Mouse (Mus musculus): ENCODE measurements at regions not wholly inside any gene's neighbourhood (a gene's known extent, or its start where the extent isn't known, plus 50 kb on each side); places are given as distances from the start of the nearest gene placed in this dataset.

DNA sequence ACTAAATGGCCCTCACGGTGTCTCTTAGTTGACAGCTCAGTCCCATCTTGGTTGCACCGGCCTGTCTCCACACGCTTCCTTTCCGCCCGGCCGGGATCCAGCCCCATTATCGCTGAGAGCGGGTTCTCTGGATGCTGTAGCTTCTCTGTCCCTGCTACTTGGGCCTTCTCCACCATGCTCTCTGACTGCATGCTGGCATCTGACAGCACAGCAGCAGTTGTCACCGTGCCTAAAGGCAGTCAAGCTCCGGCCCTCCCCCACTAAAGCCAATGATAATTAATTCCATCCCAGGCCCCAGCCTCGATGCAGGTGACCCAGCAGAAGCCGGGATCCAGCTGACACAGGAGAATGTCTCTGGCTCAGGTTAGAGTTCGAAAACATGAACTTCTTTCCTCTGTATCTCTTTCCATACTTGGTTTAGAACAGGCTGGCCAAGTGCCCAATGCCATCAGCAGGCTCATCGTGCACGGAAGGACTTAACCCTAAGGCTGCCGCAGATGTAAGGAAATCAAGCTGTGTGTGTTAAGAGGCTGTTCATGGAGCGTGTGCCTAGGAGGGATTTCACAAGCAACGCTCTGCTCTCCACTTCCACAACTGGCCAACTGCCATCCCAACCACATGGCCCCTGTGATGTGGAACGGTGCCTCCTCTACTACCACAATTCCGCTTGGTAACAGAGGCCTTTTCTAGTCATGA is 76.5 kb upstream of the Gpc1 start:
- no peak for ATAC-seq (ENCODE audit: low FRiP score, low TSS enrichment)
- WGBS, result 74% methylated on average over 20 of the region's 20 CpGs
- no peak overlapping the region for H3K4me3 ChIP-seq (ENCODE audit: low read length)
- no peaks in the 10 kb centered on the region for H3K36me3 ChIP-seq (ENCODE audit: insufficient read depth, low read length)
- H3K9ac ChIP-seq (replicated peaks; ENCODE audit: low read length), result no peak overlapping the region
- H3K9me3 ChIP-seq (ENCODE audit: low read length), result no peaks in the 10 kb centered on the region
- H3K27me3 ChIP-seq (ENCODE audit: insufficient read depth, low read length), result no peaks in the 10 kb centered on the region
- no peak overlapping the region for H3K27ac ChIP-seq (ENCODE audit: low read length)
- H3K4me1 ChIP-seq (ENCODE audit: insufficient read depth, low read length), result peaks cover 4% of the 10 kb centered on the region
- no peak overlapping the region for H3K4me2 ChIP-seq (replicated peaks; ENCODE audit: low read depth, low read length)

DNA sequence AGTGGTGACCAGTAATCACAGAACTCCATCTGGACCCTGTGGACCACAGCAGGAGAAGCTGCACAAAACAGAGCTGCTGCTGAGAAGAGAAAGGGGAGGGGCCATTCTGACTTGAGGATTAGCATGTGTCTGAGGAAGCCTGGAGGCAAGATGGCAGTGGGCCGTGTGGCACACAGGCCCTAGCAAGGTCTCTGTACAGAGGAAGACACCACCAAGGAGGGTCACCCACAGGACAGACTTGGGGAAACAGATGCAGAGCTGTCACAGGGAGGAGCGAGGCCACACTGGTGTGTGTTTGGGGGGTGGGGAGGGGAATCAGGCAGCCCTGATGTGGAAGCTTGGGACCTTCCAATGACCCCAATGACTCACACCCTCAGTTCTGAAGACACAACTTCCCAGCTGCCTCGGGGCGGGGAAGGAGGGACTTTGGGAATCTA is 79.7 kb upstream of the Gpc1 start:
- Histone ChIP-seq H3K9ac (replicated peaks; ENCODE audit: low read length) (no peak overlapping the region), H3K36me3 (ENCODE audit: insufficient read depth, low read length) (no peaks in the 10 kb centered on the region), H3K4me2 (replicated peaks; ENCODE audit: low read depth, low read length) (no peak overlapping the region), H3K27ac (ENCODE audit: low read length) (no peak overlapping the region), H3K4me3 (ENCODE audit: low read length) (no peak overlapping the region), H3K4me1 (ENCODE audit: insufficient read depth, low read length) (peaks cover 4% of the 10 kb centered on the region), H3K27me3 (ENCODE audit: insufficient read depth, low read length) (no peaks in the 10 kb centered on the region), H3K9me3 (ENCODE audit: low read length) (no peaks in the 10 kb centered on the region)
- ATAC-seq (ENCODE audit: low FRiP score, low TSS enrichment), result no peak; the same call in 1 of the 2 replicates
- 26% methylated on average over 4 of the region's 4 CpGs for WGBS

DNA sequence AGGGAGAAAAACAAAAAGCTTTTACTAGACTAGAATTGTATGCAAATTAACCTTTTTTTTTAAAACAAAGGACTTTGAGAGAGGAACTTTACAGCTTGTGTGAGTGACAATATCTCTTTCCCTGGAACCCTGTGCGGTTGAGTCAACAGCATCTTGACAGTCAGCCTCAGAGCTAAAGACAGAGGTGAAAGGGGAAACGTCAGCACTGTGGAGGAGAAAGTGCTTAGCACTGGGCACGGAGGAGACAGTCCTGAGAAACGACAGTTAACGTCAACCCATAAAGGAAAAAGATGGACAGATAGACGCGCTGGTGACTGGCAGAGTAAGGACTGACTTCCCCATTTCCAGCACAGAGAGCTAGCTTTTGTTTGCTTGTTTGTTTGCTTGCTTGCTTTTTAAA is 82.0 kb upstream of the Gpc1 start:
- Histone ChIP-seq H3K36me3 (ENCODE audit: insufficient read depth, low read length) (no peaks in the 10 kb centered on the region), H3K27me3 (ENCODE audit: insufficient read depth, low read length) (no peaks in the 10 kb centered on the region), H3K4me2 (replicated peaks; ENCODE audit: low read depth, low read length) (no peak overlapping the region), H3K9me3 (ENCODE audit: low read length) (no peaks in the 10 kb centered on the region), H3K4me1 (ENCODE audit: insufficient read depth, low read length) (peaks cover 16% of the 10 kb centered on the region), H3K9ac (replicated peaks; ENCODE audit: low read length) (no peak overlapping the region), H3K4me3 (ENCODE audit: low read length) (no peak overlapping the region), H3K27ac (ENCODE audit: low read length) (no peak overlapping the region)
- WGBS, result 40% methylated on average over 7 of the region's 7 CpGs
- ATAC-seq (ENCODE audit: low FRiP score, low TSS enrichment), result no peak

DNA sequence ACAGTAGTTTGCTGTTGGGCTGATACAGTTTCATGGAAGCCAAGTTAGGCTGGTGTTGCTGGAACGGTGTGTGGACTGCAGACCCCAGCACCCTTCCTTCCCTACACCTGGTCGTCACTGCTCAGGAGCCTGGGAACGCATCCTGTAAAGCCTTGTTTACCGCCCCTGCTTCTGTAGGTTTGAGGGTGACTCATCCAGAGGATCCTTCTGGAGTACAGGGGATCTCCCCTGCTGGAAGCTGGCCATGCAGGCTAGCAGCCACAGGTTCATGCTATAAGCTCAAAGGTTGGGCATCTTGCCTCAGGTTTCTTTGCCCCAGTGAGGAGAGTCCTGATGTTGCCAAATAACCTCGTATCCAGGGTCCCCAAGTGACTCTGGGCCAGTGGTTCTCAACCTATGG is 86.2 kb upstream of the Gpc1 start:
- no peak overlapping the region; the same call in 1 of the 2 replicates for H3K9ac ChIP-seq (replicated peaks; ENCODE audit: low read length)
- H3K27ac ChIP-seq (ENCODE audit: low read length), result 0 out of 2 replicates have a peak overlapping the region, but pooled peaks have one; percentile 18
- no peak overlapping the region for H3K4me2 ChIP-seq (replicated peaks; ENCODE audit: low read depth, low read length)
- peaks cover 13% of the 10 kb centered on the region for H3K4me1 ChIP-seq (ENCODE audit: insufficient read depth, low read length)
- ATAC-seq (ENCODE audit: low FRiP score, low TSS enrichment), result peak; percentile 16; the same call in 1 of the 2 replicates
- H3K36me3 ChIP-seq (ENCODE audit: insufficient read depth, low read length), result no peaks in the 10 kb centered on the region
- H3K27me3 ChIP-seq (ENCODE audit: insufficient read depth, low read length), result no peaks in the 10 kb centered on the region
- H3K9me3 ChIP-seq (ENCODE audit: low read length), result no peaks in the 10 kb centered on the region
- 62% methylated on average over 5 of the region's 5 CpGs for WGBS
- no peak overlapping the region for H3K4me3 ChIP-seq (ENCODE audit: low read length)

DNA sequence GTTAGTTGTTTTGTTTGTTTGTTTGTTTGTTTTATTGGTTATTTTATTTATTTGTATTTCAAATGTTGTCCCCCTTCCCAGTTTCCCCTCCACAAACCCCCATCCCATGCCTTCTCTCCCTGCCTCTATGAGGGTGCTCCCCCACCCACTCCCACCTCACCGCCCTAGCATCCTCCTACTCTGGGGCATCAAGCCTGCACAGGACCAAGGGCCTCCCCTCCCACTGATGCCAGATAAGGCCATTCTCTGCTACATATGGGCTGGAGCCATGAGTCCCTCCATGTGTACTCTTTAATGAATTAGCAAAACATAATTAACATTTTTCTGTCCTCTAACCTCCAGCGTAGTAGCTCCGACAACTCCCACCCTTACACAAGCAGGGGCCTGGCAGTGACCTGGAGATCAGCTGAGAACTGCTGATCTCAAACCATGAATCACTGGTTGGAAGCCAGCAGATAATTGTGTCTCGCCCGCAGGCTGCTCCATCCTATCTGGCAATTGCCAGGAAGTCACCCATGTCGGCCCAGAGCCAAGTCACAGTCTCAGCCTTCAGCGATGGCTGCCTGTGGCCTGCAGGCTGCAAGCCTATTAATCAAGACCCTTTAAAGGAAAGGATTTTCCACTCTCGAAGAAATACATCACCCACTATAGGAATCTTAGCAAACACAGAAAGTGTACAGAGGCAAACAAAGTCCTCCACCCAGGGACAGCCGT is 86.8 kb upstream of the Gpc1 start:
- Histone ChIP-seq H3K4me3 (ENCODE audit: low read length) (no peak overlapping the region), H3K27ac (ENCODE audit: low read length) (0 out of 2 replicates have a peak overlapping the region, but pooled peaks have one; percentile 18), H3K9ac (replicated peaks; ENCODE audit: low read length) (no peak overlapping the region; the same call in 1 of the 2 replicates), H3K27me3 (ENCODE audit: insufficient read depth, low read length) (no peaks in the 10 kb centered on the region), H3K36me3 (ENCODE audit: insufficient read depth, low read length) (no peaks in the 10 kb centered on the region), H3K4me2 (replicated peaks; ENCODE audit: low read depth, low read length) (no peak overlapping the region), H3K4me1 (ENCODE audit: insufficient read depth, low read length) (peaks cover 13% of the 10 kb centered on the region), H3K9me3 (ENCODE audit: low read length) (no peaks in the 10 kb centered on the region)
- WGBS, result 17% methylated on average over 9 of the region's 9 CpGs
- ATAC-seq (ENCODE audit: low FRiP score, low TSS enrichment), result peak; percentile 72

DNA sequence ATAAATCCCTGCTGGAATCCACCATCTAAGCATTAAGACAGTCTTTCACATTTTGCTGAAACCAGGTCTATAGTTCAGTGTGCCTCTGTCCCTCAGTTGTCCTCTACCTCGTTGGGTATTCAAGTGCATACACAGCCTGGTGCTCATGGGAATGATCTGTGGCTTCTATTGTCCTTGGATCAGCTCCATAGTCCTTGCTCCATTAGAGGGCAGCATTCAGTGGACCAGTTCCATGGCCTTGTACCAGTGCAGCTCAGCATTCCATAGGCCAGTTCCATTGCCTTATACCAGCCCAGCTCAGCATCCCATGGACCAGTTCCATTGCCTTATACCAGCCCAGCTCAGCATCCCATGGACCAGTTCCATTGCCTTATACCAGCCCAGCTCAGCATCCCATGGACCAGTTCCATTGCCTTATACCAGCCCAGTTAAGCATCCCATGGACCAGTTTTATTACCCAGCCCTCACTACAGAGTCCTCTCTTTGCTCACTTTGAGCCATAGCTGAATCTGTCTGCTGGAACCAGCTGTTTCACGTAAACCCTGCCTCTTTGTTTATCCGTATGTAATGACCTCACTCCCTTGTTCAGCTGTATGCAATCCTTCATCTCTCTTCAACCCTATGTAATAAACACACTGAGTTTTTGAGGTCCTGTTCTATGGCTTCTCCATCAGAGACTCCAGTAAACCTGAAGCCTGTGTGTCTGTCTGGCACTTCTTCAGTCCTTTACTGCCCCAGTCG is 88.4 kb upstream of the Gpc1 start:
- Histone ChIP-seq H3K9me3 (ENCODE audit: low read length) (no peaks in the 10 kb centered on the region), H3K4me3 (ENCODE audit: low read length) (no peak overlapping the region), H3K4me1 (ENCODE audit: insufficient read depth, low read length) (peaks cover 15% of the 10 kb centered on the region), H3K27ac (ENCODE audit: low read length) (no peak overlapping the region), H3K27me3 (ENCODE audit: insufficient read depth, low read length) (no peaks in the 10 kb centered on the region), H3K9ac (replicated peaks; ENCODE audit: low read length) (no peak overlapping the region), H3K4me2 (replicated peaks; ENCODE audit: low read depth, low read length) (no peak overlapping the region), H3K36me3 (ENCODE audit: insufficient read depth, low read length) (no peaks in the 10 kb centered on the region)
- no peak for ATAC-seq (ENCODE audit: low FRiP score, low TSS enrichment)
- WGBS, result 50% methylated on average over 4 of the region's 4 CpGs

DNA sequence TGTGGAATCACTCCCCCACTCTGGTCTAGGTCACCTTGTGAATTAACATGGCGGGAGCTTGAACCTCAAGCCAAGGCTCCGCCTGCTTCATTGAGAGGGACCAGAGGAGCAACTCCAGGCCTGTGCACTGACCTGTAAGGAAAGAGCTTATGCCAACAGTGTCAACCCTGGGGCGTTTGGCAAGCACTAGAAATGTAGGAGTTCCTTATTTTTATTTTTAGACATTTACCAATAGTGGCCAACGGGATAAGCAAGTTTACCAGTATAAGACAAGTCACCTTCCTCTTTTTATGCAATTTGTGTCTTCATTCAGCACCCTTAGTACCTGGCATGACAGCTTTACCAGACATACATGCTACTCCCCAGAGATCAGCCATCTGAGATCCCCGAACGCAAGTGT is 89.1 kb upstream of the Gpc1 start:
- peaks cover 20% of the 10 kb centered on the region for H3K4me1 ChIP-seq (ENCODE audit: insufficient read depth, low read length)
- H3K9ac ChIP-seq (replicated peaks; ENCODE audit: low read length), result no peak overlapping the region
- H3K27me3 ChIP-seq (ENCODE audit: insufficient read depth, low read length), result no peaks in the 10 kb centered on the region
- no peak overlapping the region for H3K4me2 ChIP-seq (replicated peaks; ENCODE audit: low read depth, low read length)
- H3K9me3 ChIP-seq (ENCODE audit: low read length), result no peaks in the 10 kb centered on the region
- no peak overlapping the region for H3K27ac ChIP-seq (ENCODE audit: low read length)
- no peak overlapping the region for H3K4me3 ChIP-seq (ENCODE audit: low read length)
- H3K36me3 ChIP-seq (ENCODE audit: insufficient read depth, low read length), result no peaks in the 10 kb centered on the region
- no peak for ATAC-seq (ENCODE audit: low FRiP score, low TSS enrichment)
- 61% methylated on average over 6 of the region's 6 CpGs for WGBS

DNA sequence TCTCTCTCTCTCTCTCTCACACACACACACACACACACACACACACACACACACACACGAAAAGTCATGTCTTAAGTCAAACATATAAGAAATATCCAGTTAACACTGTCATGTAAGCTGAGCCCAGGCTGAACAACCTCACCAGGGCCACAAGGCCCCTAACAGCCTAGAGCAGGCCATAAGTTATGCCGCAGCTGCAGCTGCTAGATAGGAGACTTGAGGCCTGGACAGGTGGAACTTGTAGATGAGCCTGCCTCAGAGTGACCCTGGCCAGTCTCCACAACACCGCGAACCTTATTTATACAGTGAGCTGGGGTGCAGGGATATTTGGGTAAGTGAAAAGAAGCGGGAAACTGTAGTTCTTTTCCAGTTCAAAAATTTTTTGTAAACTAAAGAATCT is 90.4 kb upstream of the Gpc1 start:
- no peak for ATAC-seq (ENCODE audit: low FRiP score, low TSS enrichment)
- Histone ChIP-seq H3K36me3 (ENCODE audit: insufficient read depth, low read length) (no peaks in the 10 kb centered on the region), H3K4me3 (ENCODE audit: low read length) (no peak overlapping the region), H3K9ac (replicated peaks; ENCODE audit: low read length) (no peak overlapping the region), H3K27ac (ENCODE audit: low read length) (no peak overlapping the region), H3K9me3 (ENCODE audit: low read length) (no peaks in the 10 kb centered on the region), H3K4me2 (replicated peaks; ENCODE audit: low read depth, low read length) (no peak overlapping the region), H3K27me3 (ENCODE audit: insufficient read depth, low read length) (no peaks in the 10 kb centered on the region), H3K4me1 (ENCODE audit: insufficient read depth, low read length) (peaks cover 20% of the 10 kb centered on the region)
- 48% methylated on average over 5 of the region's 5 CpGs for WGBS

DNA sequence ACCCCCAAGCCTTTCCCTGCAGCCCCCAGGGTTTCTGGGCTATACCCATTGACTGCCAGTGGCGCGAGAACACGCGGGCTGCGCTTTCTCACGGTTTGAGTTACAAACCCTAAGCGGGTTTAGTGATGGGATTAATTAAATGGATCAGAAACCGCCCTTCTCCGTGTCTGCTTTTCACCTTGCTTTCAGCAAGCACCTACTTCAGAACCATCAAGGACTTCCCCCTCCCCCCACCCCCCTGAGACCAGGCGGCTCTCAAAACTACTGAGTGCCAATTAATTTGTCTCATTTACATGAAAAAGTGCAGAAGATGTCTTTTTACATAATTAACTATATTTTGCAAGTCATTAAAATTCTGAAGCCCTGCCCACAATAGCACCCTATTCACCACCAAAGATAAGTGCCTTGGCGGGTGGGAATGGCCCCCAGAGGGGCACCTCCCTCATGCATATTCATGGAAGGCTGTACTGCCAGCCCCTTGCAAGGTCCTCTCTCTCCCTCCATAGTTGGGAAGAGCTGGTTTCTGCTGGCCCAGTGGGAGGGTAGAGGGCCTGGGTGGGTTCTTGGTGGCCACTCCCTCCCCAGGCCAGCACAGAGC is 89.1 kb upstream of the Otos start:
- no peak overlapping the region for H3K27ac ChIP-seq (ENCODE audit: low read length)
- no peaks in the 10 kb centered on the region for H3K27me3 ChIP-seq (ENCODE audit: insufficient read depth, low read length)
- 0 out of 2 replicates have a peak, but pooled peaks have one; percentile 43 for ATAC-seq (ENCODE audit: low FRiP score, low TSS enrichment)
- WGBS, result 41% methylated on average over 11 of the region's 11 CpGs
- H3K4me2 ChIP-seq (replicated peaks; ENCODE audit: low read depth, low read length), result no peak overlapping the region
- no peaks in the 10 kb centered on the region for H3K36me3 ChIP-seq (ENCODE audit: insufficient read depth, low read length)
- H3K9ac ChIP-seq (replicated peaks; ENCODE audit: low read length), result no peak overlapping the region
- H3K4me3 ChIP-seq (ENCODE audit: low read length), result no peak overlapping the region
- H3K4me1 ChIP-seq (ENCODE audit: insufficient read depth, low read length), result peaks cover 7% of the 10 kb centered on the region; the same call in 1 of the 2 replicates
- no peaks in the 10 kb centered on the region for H3K9me3 ChIP-seq (ENCODE audit: low read length)

Measured in kidney, embryonic 16.5 days (tissue).